Mouse (Mus musculus): ENCODE data around the gene Pjvk.

DNA sequence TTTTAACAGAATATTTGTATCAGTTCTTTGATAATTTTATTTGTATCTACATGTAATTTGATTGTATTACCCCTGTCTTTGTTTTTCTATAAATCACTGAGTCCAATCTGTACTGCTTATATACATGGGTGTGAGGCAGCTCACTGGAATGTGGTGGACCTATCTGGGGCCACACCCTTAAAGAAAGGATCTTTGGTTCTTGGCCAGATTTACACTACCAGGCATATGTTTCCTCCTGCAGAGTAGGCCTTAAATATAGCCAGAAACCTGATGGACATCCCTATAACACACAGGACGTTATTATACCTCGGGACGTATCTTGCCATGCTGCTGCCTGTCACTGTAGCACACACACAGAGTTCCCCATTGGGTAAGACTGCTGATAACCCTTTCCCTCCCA is 36.3 kb upstream of the Pjvk start:
- no peak for TF ChIP-seq POLR2A (IDR thresholded peaks at IDR 0.05; ENCODE audit: insufficient read depth, low read depth, low read length)
- no peak for TF ChIP-seq EP300 (IDR thresholded peaks at IDR 0.05; ENCODE audit: insufficient read depth, low read depth, low read length)
